Mouse (Mus musculus): ENCODE measurements around the gene Gm47841.

Gene Gm47841

GRCm38 (mm10) chr15:101042613-101043012, 4.6 kb downstream of the Gm47841 start:
- DNase-seq (ENCODE audit: low spot score in 2 of 2), result peak in 1 of 2 experiments; percentile 33

- DNase-seq (ENCODE audit: low spot score in 2 of 2), result no peak
Measured at GRCm38 (mm10) chr15:101041966-101042365, 5.2 kb downstream of the Gm47841 start.

DNA sequence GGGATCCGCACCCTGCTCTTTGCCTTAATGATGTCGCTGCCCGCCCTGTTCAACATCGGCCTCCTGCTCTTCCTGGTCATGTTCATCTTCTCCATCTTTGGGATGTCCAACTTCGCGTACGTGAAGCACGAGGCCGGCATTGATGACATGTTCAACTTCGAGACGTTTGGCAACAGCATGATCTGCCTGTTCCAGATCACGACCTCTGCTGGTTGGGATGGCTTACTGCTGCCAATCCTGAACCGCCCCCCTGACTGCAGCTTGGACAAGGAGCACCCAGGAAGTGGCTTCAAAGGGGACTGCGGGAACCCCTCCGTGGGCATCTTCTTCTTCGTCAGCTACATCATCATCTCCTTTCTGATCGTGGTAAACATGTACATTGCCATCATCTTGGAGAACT, 7.5 kb downstream of the Gm47841 start:
- no peak for DNase-seq (ENCODE audit: low spot score in 2 of 2)

- DNase-seq (ENCODE audit: low spot score in 2 of 2), result no peak
Measured at GRCm38 (mm10) chr15:101028960-101029359, 18.2 kb downstream of the Gm47841 start.

- no peak for DNase-seq (ENCODE audit: low spot score in 2 of 2)
Measured at GRCm38 (mm10) chr15:101011352-101011751, 35.8 kb downstream of the Gm47841 start.

DNA sequence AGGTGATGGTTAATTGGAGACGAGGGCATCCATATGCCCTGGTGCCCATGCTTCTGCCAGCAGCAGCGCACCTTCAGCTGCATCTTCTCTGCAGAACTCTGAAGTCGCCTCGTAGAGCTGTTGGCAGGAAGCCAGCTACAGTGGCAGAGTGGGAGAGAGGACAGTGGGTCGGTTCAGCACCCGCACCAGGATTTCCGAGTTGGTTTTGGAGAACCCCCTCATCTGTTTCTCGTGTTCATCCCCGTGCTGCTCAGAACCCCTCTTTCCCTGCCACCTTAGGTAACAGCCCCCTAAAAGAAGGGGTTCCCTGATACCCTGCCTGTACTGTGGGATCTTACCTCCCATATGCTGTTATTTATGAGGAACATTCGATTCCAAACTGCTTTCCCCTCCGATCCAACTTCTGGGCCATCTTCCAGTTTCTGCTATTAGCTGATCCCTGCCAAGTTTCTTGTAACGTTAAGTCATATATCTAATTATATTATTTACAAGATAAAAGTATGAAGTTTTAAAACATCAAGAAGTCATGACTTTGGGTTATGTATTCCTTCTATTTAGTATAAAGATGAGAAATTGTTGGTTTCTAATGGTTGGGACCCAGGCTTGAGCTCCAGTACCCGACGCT, 38.7 kb downstream of the Gm47841 start:
- no peak for DNase-seq (ENCODE audit: low spot score in 2 of 2)

GRCm38 (mm10) chr15:101007236-101007635, 40.0 kb downstream of the Gm47841 start:
- no peak for DNase-seq (ENCODE audit: low spot score in 2 of 2)

DNA sequence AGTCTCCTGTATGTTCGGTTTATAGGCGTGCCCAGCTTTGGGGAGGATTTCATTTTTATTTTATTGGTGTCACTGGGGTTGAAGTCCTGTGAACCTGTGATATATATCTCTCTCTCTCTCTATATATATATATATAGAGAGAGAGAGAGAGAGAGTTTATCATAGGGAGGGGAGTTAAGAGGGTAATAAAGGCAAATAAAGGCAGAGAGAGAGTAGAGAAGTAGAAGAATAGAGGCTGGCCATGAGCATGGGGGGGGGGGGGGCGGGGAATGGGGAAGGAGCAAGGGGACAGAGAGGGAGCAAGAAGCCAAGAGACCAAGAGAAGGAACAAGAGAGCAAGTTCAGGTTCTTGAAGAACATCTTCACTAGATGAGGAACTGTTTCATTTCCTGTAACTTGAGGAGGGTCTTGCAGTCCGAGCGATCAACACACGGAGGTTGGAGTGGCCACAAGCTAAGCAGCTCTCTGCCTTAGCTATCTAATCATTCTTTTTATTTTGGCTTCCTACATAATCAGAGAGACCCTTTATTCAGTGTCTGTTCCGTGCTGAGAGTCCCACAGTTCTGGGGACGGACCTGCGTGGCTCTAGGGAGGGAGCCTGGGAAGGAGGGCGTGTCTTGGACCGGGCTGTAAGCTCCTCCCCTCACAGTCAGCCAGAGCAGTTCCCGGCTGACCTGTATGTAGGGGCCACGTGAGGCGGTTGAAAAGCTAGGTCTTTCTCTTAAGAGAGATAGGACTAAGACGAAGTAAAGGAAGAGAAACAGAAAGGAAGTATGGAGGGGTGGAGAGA, 40.8 kb downstream of the Gm47841 start:
- DNase-seq (ENCODE audit: low spot score in 2 of 2), result no peak

- no peak for DNase-seq (ENCODE audit: low spot score in 2 of 2)
Measured at GRCm38 (mm10) chr15:101005717-101006116, 41.5 kb downstream of the Gm47841 start.

DNA sequence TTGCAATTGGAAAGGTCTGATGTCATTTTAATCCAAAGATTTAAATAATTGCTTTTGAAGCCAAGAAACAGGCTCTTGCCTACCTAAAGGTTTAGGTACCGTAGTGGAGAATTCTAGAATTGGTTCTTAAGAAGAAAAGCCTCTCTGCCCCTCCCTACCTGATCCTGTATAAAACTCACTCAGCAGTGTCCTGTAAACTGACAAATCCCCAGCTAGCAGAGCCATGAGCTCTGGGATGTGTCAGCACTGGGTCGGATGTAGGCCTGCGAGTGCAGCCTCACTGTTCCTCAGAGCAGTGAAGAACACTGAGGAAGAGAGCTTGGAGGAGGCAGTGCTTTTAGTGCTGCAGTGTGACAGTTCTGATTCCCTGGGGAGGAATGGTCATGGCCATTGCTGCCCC, 42.7 kb downstream of the Gm47841 start:
- no peak for DNase-seq (ENCODE audit: low spot score in 2 of 2)

DNA sequence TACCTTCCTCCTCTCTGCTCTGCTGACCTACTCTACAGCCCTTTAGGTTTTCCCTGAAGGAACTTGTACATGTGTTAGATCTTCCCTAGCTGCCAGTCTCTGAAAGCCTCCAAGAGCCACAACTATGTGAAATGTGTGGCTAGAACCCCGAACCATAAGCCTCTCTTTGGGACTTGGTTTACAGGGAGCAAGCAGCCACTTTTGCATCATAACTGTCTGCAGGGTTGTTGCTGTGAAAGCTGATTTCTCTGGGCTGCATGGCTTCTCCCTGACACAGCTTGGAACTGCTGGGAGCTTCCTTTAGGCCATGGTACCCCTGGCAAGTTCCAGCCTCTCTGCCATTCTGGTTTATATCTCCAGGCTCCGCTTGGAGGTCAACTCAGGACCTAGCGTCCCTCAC, 44.7 kb downstream of the Gm47841 start:
- no peak for DNase-seq (ENCODE audit: low spot score in 2 of 2)

DNA sequence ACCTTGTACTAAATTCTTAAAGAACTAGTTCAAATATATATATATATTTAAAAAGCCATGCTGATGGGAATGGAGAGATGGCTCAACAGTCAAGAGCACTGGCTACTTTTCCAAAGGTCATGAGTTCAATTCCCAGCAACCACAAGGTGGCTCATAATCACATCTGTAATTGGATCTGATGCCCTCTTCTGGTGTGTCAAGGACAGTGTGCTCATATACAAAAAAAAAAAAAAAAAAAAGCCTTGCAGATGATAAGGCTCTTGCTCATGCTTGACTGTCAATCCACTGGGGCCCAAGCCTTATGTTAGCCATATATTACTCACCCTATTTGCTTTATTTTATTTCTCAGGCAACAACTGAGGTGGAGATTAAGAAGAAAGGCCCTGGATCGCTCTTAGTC, 45.5 kb downstream of the Gm47841 start:
- no peak for DNase-seq (ENCODE audit: low spot score in 2 of 2)

DNA sequence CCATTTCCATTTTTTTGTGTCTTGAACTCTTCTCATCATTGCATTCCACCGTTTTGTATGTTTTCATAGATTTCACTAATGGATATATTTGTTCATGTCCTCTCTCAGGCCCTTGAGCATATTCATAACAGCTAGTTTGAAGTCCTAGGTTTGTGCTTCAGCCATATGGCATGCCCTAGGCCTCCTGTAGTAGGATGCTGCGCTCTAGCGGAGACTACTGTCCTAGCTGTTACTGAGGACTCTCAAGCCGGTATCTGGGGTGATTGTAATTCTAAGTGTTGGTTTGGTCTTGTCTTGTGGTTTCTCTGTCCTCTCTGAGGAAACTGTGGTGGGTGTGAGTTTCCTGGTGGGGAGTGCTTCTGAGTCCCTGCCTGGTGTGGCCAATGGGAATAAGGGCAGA, 50.1 kb downstream of the Gm47841 start:
- peak; percentile 29 to 43 for DNase-seq (ENCODE audit: low spot score in 2 of 2)

All from natural killer cell, adult 2 months (primary cell).